ENCODE assay signal across 11 mouse cellular contexts in the genomic region with DNA sequence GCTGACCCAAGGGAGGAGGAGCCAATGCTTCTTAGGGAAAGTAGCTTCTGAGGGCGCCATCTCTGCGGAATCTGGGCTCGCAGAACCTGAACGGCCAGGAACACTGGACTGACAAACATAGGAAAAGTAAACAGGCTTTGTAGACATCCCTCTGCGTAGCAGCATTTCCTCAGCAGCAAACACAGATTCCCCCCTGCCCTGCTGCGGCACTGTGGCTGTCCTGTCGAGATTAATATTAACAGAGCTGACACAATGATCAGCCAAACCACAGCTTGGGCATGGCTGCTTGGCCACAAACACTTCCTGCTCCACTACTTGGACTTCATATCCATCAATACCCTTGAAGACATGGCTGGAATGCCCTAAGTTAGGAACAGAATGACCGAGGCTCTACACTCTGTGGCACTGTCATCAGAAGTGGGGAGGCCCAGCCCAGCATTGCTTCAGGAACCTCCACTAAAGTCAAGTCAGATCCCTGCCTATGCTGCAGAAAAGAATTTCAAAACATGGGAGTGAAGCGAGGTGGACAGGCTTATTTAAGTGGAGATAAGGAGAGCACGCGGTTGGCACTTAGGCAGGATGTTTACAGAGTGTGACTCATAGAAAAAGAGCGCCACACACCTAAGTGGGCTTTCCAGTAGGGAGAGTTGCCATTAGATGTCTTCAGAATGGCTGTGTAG. TPM values are rescaled to one million over a fixed set of nuclear protein-coding genes. Genes with fewer than 3 reads are reported as not detected.
DNase-seq lines count a peak whose midpoint lies in the region; ATAC-seq and TF ChIP-seq lines count a peak whose summit lies in the region.
"Had no signal": no experiment of that assay in that cellular context is flagged by ENCODE, and none has a peak within 500 bp of the region (broad histone marks: within the 10 kb centered on the region; RNA-seq: fewer than 3 reads in every experiment).

No protein-coding gene starts in this region.

- no peaks in the 10 kb centered on the region for H3K36me3 ChIP-seq in heart, embryonic 13.5 days
- H3K36me3 ChIP-seq in heart, adult 2 months (ENCODE audit: control insufficient read depth, insufficient read depth, low read length) = no peaks in the 10 kb centered on the region
- no peaks in the 10 kb centered on the region for H3K36me3 ChIP-seq in kidney, postnatal 0 days (ENCODE audit: insufficient read depth, low read length)
- H3K36me3 ChIP-seq: neural tube, embryonic 12.5 days had no signal

- peaks cover 4% of the 10 kb centered on the region; the same call in 1 of the 2 replicates for H3K9me3 ChIP-seq in heart, embryonic 13.5 days
- H3K9me3 ChIP-seq in kidney, postnatal 0 days (replicated peaks; ENCODE audit: low read length) = no peaks in the 10 kb centered on the region
- H3K9me3 ChIP-seq: neural tube, embryonic 12.5 days had no signal

- TF ChIP-seq EP300 in heart, adult 2 months (IDR thresholded peaks at IDR 0.05; ENCODE audit: insufficient read depth, low read depth, low read length) = no peak

- H3K27ac ChIP-seq in heart, embryonic 13.5 days (replicated peaks) = peak overlapping the region; percentile 69
- H3K27ac ChIP-seq in heart, adult 2 months = no peak overlapping the region
- peak overlapping the region; percentile 15; the same call in 1 of the 2 replicates for H3K27ac ChIP-seq in kidney, postnatal 0 days
- H3K27ac ChIP-seq: neural tube, embryonic 12.5 days had no signal

- H3K79me2 ChIP-seq in heart, adult 2 months (replicated peaks; ENCODE audit: control insufficient read depth, insufficient read depth, low read length) = no peaks in the 10 kb centered on the region

- TF ChIP-seq CTCF in heart, adult 2 months (IDR thresholded peaks at IDR 0.05) = no peak
- no peak for TF ChIP-seq CTCF in kidney, postnatal 0 days (IDR thresholded peaks at IDR 0.05; ENCODE audit: low read depth)

- no peak for TF ChIP-seq POLR2A in heart, adult 2 months (IDR thresholded peaks at IDR 0.05; ENCODE audit: insufficient read depth, low read depth, low read length)

- peaks cover 15% of the 10 kb centered on the region for H3K4me1 ChIP-seq in heart, embryonic 13.5 days
- H3K4me1 ChIP-seq in heart, adult 2 months (ENCODE audit: control insufficient read depth, insufficient read depth, low read length) = no peaks in the 10 kb centered on the region; the same call in 1 of the 2 replicates
- H3K4me1 ChIP-seq in kidney, postnatal 0 days (replicated peaks; ENCODE audit: insufficient read depth, low read length) = no peaks in the 10 kb centered on the region
- H3K4me1 ChIP-seq: neural tube, embryonic 12.5 days had no signal

- no peak for DNase-seq in heart, adult 2 months
- peak; percentile 37 for DNase-seq in MEL-GATA-1-ER (ENCODE audit: extremely low read depth, low read depth)
- no peak for DNase-seq in kidney, postnatal 0 days (ENCODE audit: low spot score)
- peak; percentile 56 for DNase-seq in lung, postnatal 10 days
- DNase-seq in left cerebral cortex, adult 11 months (ENCODE audit: low spot score) = no peak
- DNase-seq in adrenal gland, postnatal 4 days (ENCODE audit: low spot score in 2 of 2) = no peak
- no peak for DNase-seq in retina, postnatal 1 day
- DNase-seq: gastrocnemius, postnatal 25 days had no signal

- 39% methylated on average over 12 of the region's 12 CpGs for WGBS in heart, embryonic 13.5 days
- 43% methylated on average over 12 of the region's 12 CpGs for WGBS in heart, adult 2 months
- WGBS in kidney, postnatal 0 days = 58% methylated on average over 12 of the region's 12 CpGs

- no peaks in the 10 kb centered on the region; the same call in 1 of the 2 replicates for H3K27me3 ChIP-seq in heart, embryonic 13.5 days (replicated peaks)
- H3K27me3 ChIP-seq in heart, adult 2 months (ENCODE audit: control insufficient read depth, insufficient read depth, low read length) = no peaks in the 10 kb centered on the region
- no peaks in the 10 kb centered on the region for H3K27me3 ChIP-seq in kidney, postnatal 0 days (ENCODE audit: insufficient read depth, low read length)
- H3K27me3 ChIP-seq: neural tube, embryonic 12.5 days had no signal

- intact Hi-C loops in heart, adult 2 months (cut with DNase I) = no loop called here

- no peak overlapping the region for H3K4me2 ChIP-seq in heart, embryonic 13.5 days
- no peak overlapping the region for H3K4me2 ChIP-seq in kidney, postnatal 0 days (ENCODE audit: low read length)
- H3K4me2 ChIP-seq: neural tube, embryonic 12.5 days had no signal

- peak; percentile 51; the same call in 1 of the 2 replicates for ATAC-seq in heart, embryonic 13.5 days (ENCODE audit: extremely low read depth, insufficient number of reproducible peaks, low FRiP score, low TSS enrichment)
- ATAC-seq in kidney, postnatal 0 days (replicated peaks; ENCODE audit: low FRiP score, low read depth) = peak; percentile 81

- no peak overlapping the region for H3K4me3 ChIP-seq in heart, embryonic 13.5 days
- H3K4me3 ChIP-seq in heart, adult 2 months = no peak overlapping the region
- no peak overlapping the region for H3K4me3 ChIP-seq in kidney, postnatal 0 days (replicated peaks; ENCODE audit: low read depth, low read length)
- H3K4me3 ChIP-seq: neural tube, embryonic 12.5 days had no signal

- no peak overlapping the region for H3K9ac ChIP-seq in heart, embryonic 13.5 days
- no peak overlapping the region for H3K9ac ChIP-seq in heart, adult 2 months (ENCODE audit: low read depth, low read length)
- no peak overlapping the region for H3K9ac ChIP-seq in kidney, postnatal 0 days (ENCODE audit: low read depth, low read length)
- H3K9ac ChIP-seq: neural tube, embryonic 12.5 days had no signal

RNA-seq across cellular contexts. Expression of a gene that starts 11.3 kb away (rescaled TPM):
- 0.17 and 1.1 TPM in 2 replicates for polyA plus RNA-seq in heart, embryonic 13.5 days (2015; fragmentation: Nextera tagmentation; extraction: Ambion mirVana)
- total RNA-seq in heart, adult 2 months (2021) = not detected
- 9.1 TPM in 1 of 2 replicates, not detected in the other for polyA plus RNA-seq in heart, adult 2 months (2012; rRNA removed)
- not detected in 2 replicates for polyA plus RNA-seq in kidney, postnatal 0 days (2015; fragmentation: Nextera tagmentation; extraction: Ambion mirVana)
- total RNA-seq in adrenal gland, postnatal 4 days (2021) = not detected
- total RNA-seq: gastrocnemius, postnatal 25 days; layer of hippocampus, postnatal 14 days had no signal
- polyA plus RNA-seq: neural tube, embryonic 12.5 days had no signal

RNA-seq across cellular contexts. Expression of a gene that starts 51.9 kb away (rescaled TPM):
- 30.7 TPM in 2 replicates for polyA plus RNA-seq in heart, embryonic 13.5 days (2015; fragmentation: Nextera tagmentation; extraction: Ambion mirVana)
- total RNA-seq in heart, adult 2 months (2021) = 10 to 100 TPM; 14.9 to 17.7 TPM
- 11.4 and 19.0 TPM in 2 replicates for polyA plus RNA-seq in heart, adult 2 months (2012; rRNA removed)
- 35.6 and 37.2 TPM in 2 replicates for polyA plus RNA-seq in kidney, postnatal 0 days (2015; fragmentation: Nextera tagmentation; extraction: Ambion mirVana)
- 10 to 100 TPM; 36.2 to 36.4 TPM for total RNA-seq in adrenal gland, postnatal 4 days (2021)

RNA-seq across cellular contexts. Expression of a gene that starts 54.0 kb away (rescaled TPM):
- polyA plus RNA-seq in heart, embryonic 13.5 days (2015; fragmentation: Nextera tagmentation; extraction: Ambion mirVana) = 16.8 and 17.9 TPM in 2 replicates
- total RNA-seq in heart, adult 2 months (2021) = 1 to 10 TPM; 8.2 to 9.1 TPM
- 8.7 and 13.6 TPM in 2 replicates for polyA plus RNA-seq in heart, adult 2 months (2012; rRNA removed)
- polyA plus RNA-seq in kidney, postnatal 0 days (2015; fragmentation: Nextera tagmentation; extraction: Ambion mirVana) = 21.8 and 24.4 TPM in 2 replicates
- 10 to 100 TPM; 32.5 to 34.3 TPM for total RNA-seq in adrenal gland, postnatal 4 days (2021)

RNA-seq across cellular contexts. Expression of a gene that starts 57.7 kb away (rescaled TPM):
- polyA plus RNA-seq in heart, embryonic 13.5 days (2015; fragmentation: Nextera tagmentation; extraction: Ambion mirVana) = 13.3 and 13.7 TPM in 2 replicates
- total RNA-seq in heart, adult 2 months (2021) = 10 to 100 TPM; 11.0 to 13.5 TPM
- 9.3 and 12.7 TPM in 2 replicates for polyA plus RNA-seq in heart, adult 2 months (2012; rRNA removed)
- polyA plus RNA-seq in kidney, postnatal 0 days (2015; fragmentation: Nextera tagmentation; extraction: Ambion mirVana) = 18.0 and 20.8 TPM in 2 replicates
- total RNA-seq in adrenal gland, postnatal 4 days (2021) = 1 to 10 TPM; 3.8 to 4.1 TPM

Comparison
In these comparisons a context has a peak if more than half of its experiments do, and no peak if none do; other contexts are left out.
1. DNase-seq: peak in MEL-GATA-1-ER (single experiment) and lung, postnatal 10 days (single experiment); none in heart, adult 2 months (0 of 2), kidney, postnatal 0 days (single experiment), left cerebral cortex, adult 11 months (single experiment), adrenal gland, postnatal 4 days (0 of 2) and retina, postnatal 1 day (single experiment).